In the genomic region with DNA sequence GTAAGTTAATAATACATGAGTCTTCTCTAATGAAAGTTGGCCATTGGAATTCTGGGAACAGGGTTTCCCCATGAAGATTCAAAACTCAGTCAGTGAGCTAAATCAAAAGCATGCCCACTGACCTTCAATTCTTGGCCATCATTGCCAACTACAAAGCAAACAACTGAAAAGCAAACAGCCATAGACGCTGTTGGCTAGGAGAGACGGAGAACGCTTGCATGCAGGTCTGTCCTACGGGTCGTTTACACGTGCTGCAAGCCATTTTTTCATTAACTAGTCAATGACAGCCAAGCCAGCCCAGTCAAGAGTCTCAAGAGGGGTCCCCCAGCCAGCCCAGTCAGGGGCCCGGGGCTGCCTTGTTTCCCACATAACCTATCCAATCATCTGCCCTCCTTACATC, we compare ENCODE assay signal across 17 mouse cellular contexts. TPM values are rescaled to one million over a fixed set of nuclear protein-coding genes. Genes with fewer than 3 reads are reported as not detected.
DNase-seq lines count a peak whose midpoint lies in the region; ATAC-seq and TF ChIP-seq lines count a peak whose summit lies in the region.
"Had no signal": no experiment of that assay in that cellular context is flagged by ENCODE, and none has a peak within 500 bp of the region (broad histone marks: within the 10 kb centered on the region; RNA-seq: fewer than 3 reads in every experiment).

No protein-coding gene starts in this region.

- H3K27me3 ChIP-seq in forebrain, postnatal 0 days (ENCODE audit: insufficient read depth, low read length): no peaks in the 10 kb centered on the region
- no peaks in the 10 kb centered on the region for H3K27me3 ChIP-seq in forebrain, embryonic 13.5 days
- no peaks in the 10 kb centered on the region for H3K27me3 ChIP-seq in hindbrain, postnatal 0 days (ENCODE audit: insufficient read depth, low read length)
- no peaks in the 10 kb centered on the region for H3K27me3 ChIP-seq in hindbrain, embryonic 10.5 days (ENCODE audit: insufficient read depth, poor library complexity, severe bottlenecking)
- H3K27me3 ChIP-seq in lung, embryonic 16.5 days (ENCODE audit: control insufficient read depth, insufficient read depth, low read depth, low read length): no peaks in the 10 kb centered on the region
- no peaks in the 10 kb centered on the region for H3K27me3 ChIP-seq in limb, embryonic 15.5 days
- H3K27me3 ChIP-seq: embryonic facial prominence, embryonic 13.5 days; liver, embryonic 15.5 days had no signal

- no peak for TF ChIP-seq POLR2A in lung, adult 2 months (IDR thresholded peaks at IDR 0.05; ENCODE audit: borderline replicate concordance, extremely low read depth, low read depth, low read length)

- H3K36me3 ChIP-seq in forebrain, postnatal 0 days (ENCODE audit: insufficient read depth): no peaks in the 10 kb centered on the region
- no peaks in the 10 kb centered on the region for H3K36me3 ChIP-seq in forebrain, embryonic 13.5 days (ENCODE audit: poor library complexity, severe bottlenecking)
- no peaks in the 10 kb centered on the region for H3K36me3 ChIP-seq in hindbrain, postnatal 0 days (ENCODE audit: insufficient read depth, low read length)
- H3K36me3 ChIP-seq in hindbrain, embryonic 10.5 days: no peaks in the 10 kb centered on the region
- no peaks in the 10 kb centered on the region for H3K36me3 ChIP-seq in lung, embryonic 16.5 days (ENCODE audit: control insufficient read depth, insufficient read depth, low read length)
- no peaks in the 10 kb centered on the region for H3K36me3 ChIP-seq in limb, embryonic 15.5 days
- H3K36me3 ChIP-seq: embryonic facial prominence, embryonic 13.5 days; liver, embryonic 15.5 days had no signal

- no peaks in the 10 kb centered on the region for H3K9me3 ChIP-seq in forebrain, postnatal 0 days (ENCODE audit: low read length)
- no peaks in the 10 kb centered on the region; the same call in 1 of the 2 replicates for H3K9me3 ChIP-seq in forebrain, embryonic 13.5 days (replicated peaks)
- H3K9me3 ChIP-seq in hindbrain, postnatal 0 days (ENCODE audit: low read length): no peaks in the 10 kb centered on the region; the same call in 1 of the 2 replicates
- H3K9me3 ChIP-seq in hindbrain, embryonic 10.5 days: 0 out of 2 replicates have a peak, but pooled peaks cover 3% of the 10 kb centered on the region
- peaks cover 3% of the 10 kb centered on the region for H3K9me3 ChIP-seq in lung, embryonic 16.5 days (ENCODE audit: control insufficient read depth, low read length)
- H3K9me3 ChIP-seq in limb, embryonic 15.5 days: no peaks in the 10 kb centered on the region
- H3K9me3 ChIP-seq: embryonic facial prominence, embryonic 13.5 days; liver, embryonic 15.5 days had no signal

- WGBS in forebrain, postnatal 0 days: 64% methylated on average over 7 of the region's 7 CpGs
- 80% methylated on average over 7 of the region's 7 CpGs for WGBS in forebrain, embryonic 13.5 days
- WGBS in hindbrain, postnatal 0 days: 67% methylated on average over 7 of the region's 7 CpGs
- WGBS in hindbrain, embryonic 10.5 days: 87% methylated on average over 7 of the region's 7 CpGs
- WGBS in lung, embryonic 16.5 days: 58% methylated on average over 7 of the region's 7 CpGs
- 59% methylated on average over 7 of the region's 7 CpGs for WGBS in lung, adult 2 months
- WGBS in limb, embryonic 15.5 days: 66% methylated on average over 7 of the region's 7 CpGs

- H3K4me2 ChIP-seq in forebrain, postnatal 0 days (ENCODE audit: low read depth): no peak overlapping the region
- H3K4me2 ChIP-seq in forebrain, embryonic 13.5 days: no peak overlapping the region
- peak overlapping the region; percentile 21; the same call in 1 of the 2 replicates for H3K4me2 ChIP-seq in hindbrain, postnatal 0 days (ENCODE audit: low read depth, low read length)
- peak overlapping the region; percentile 37; the same call in 1 of the 2 replicates for H3K4me2 ChIP-seq in lung, embryonic 16.5 days (ENCODE audit: low read depth, low read length)
- H3K4me2 ChIP-seq in limb, embryonic 15.5 days: no peak overlapping the region
- H3K4me2 ChIP-seq: embryonic facial prominence, embryonic 13.5 days; liver, embryonic 15.5 days had no signal

- peak overlapping the region; percentile 40; the same call in 1 of the 2 replicates for H3K27ac ChIP-seq in forebrain, postnatal 0 days (ENCODE audit: low read depth, low read length)
- no peak overlapping the region for H3K27ac ChIP-seq in forebrain, embryonic 13.5 days
- H3K27ac ChIP-seq in hindbrain, postnatal 0 days: peak overlapping the region; percentile 74
- H3K27ac ChIP-seq in hindbrain, embryonic 10.5 days: no peak overlapping the region
- H3K27ac ChIP-seq in lung, embryonic 16.5 days (ENCODE audit: low read length): peak overlapping the region; percentile 94
- H3K27ac ChIP-seq in limb, embryonic 15.5 days: peak overlapping the region; percentile 83
- H3K27ac ChIP-seq: liver, embryonic 15.5 days had no signal

- no peak overlapping the region for H3K4me3 ChIP-seq in forebrain, postnatal 0 days (ENCODE audit: low read depth, low read length)
- no peak overlapping the region for H3K4me3 ChIP-seq in forebrain, embryonic 13.5 days
- no peak overlapping the region for H3K4me3 ChIP-seq in hindbrain, postnatal 0 days (ENCODE audit: low read length)
- H3K4me3 ChIP-seq in hindbrain, embryonic 10.5 days: no peak overlapping the region
- no peak overlapping the region for H3K4me3 ChIP-seq in lung, embryonic 16.5 days (ENCODE audit: low read length)
- H3K4me3 ChIP-seq in lung, adult 2 months (replicated peaks; ENCODE audit: extremely low read depth, low read depth, low read length): no peak overlapping the region
- H3K4me3 ChIP-seq in limb, embryonic 15.5 days: no peak overlapping the region
- H3K4me3 ChIP-seq: embryonic facial prominence, embryonic 13.5 days; liver, embryonic 15.5 days had no signal

- no peak for TF ChIP-seq CTCF in forebrain, postnatal 0 days (IDR thresholded peaks at IDR 0.05; ENCODE audit: low read depth)
- TF ChIP-seq CTCF in hindbrain, postnatal 0 days (IDR thresholded peaks at IDR 0.05; ENCODE audit: low read depth): no peak
- TF ChIP-seq CTCF in lung, adult 2 months (IDR thresholded peaks at IDR 0.05; ENCODE audit: insufficient read depth, low read length): no peak

- 0 out of 2 replicates have a peak, but pooled peaks have one; percentile 11 for ATAC-seq in forebrain, postnatal 0 days
- no peak for ATAC-seq in forebrain, embryonic 13.5 days
- 0 out of 2 replicates have a peak, but pooled peaks have one; percentile 2 for ATAC-seq in hindbrain, postnatal 0 days
- ATAC-seq in lung, embryonic 16.5 days (ENCODE audit: low read depth): no peak
- no peak for ATAC-seq in limb, embryonic 15.5 days (ENCODE audit: insufficient number of reproducible peaks, low FRiP score, low TSS enrichment, low read depth)
- ATAC-seq: inflammation-experienced regulatory T-cells, adult 6 months had no signal

- DNase-seq in forebrain, postnatal 0 days: no peak
- no peak for DNase-seq in hindbrain, postnatal 0 days (ENCODE audit: low spot score)
- no peak for DNase-seq in hindbrain, embryonic 10.5 days (ENCODE audit: low spot score)
- no peak for DNase-seq in lung, adult 2 months
- no peak for DNase-seq in layer of hippocampus, postnatal 25 days (ENCODE audit: extremely low spot score in 1 of 2, low spot score in 1 of 2)
- DNase-seq: adrenal gland, postnatal 25 days; B cell, adult 2 months; cerebellum, postnatal 25 days; gastrocnemius, postnatal 25 days; kidney, postnatal 4 days; right cerebral cortex, adult 18-20 months had no signal

- H3K4me1 ChIP-seq in forebrain, postnatal 0 days (ENCODE audit: insufficient read depth): no peaks in the 10 kb centered on the region
- H3K4me1 ChIP-seq in forebrain, embryonic 13.5 days: 0 out of 2 replicates have a peak, but pooled peaks cover 10% of the 10 kb centered on the region
- H3K4me1 ChIP-seq in hindbrain, postnatal 0 days (ENCODE audit: insufficient read depth, low read length): peaks cover 7% of the 10 kb centered on the region; the same call in 1 of the 2 replicates
- peaks cover 5% of the 10 kb centered on the region; the same call in 1 of the 2 replicates for H3K4me1 ChIP-seq in hindbrain, embryonic 10.5 days (replicated peaks)
- H3K4me1 ChIP-seq in lung, embryonic 16.5 days (replicated peaks; ENCODE audit: control insufficient read depth, insufficient read depth, low read length): peaks cover 42% of the 10 kb centered on the region
- H3K4me1 ChIP-seq in lung, adult 2 months (ENCODE audit: control insufficient read depth, insufficient read depth, low read length): peaks cover 8% of the 10 kb centered on the region
- peaks cover 32% of the 10 kb centered on the region for H3K4me1 ChIP-seq in limb, embryonic 15.5 days

- no peak overlapping the region for H3K9ac ChIP-seq in forebrain, postnatal 0 days
- H3K9ac ChIP-seq in forebrain, embryonic 13.5 days: no peak overlapping the region
- no peak overlapping the region for H3K9ac ChIP-seq in hindbrain, postnatal 0 days (replicated peaks; ENCODE audit: low read length)
- H3K9ac ChIP-seq in lung, embryonic 16.5 days (ENCODE audit: low read length): no peak overlapping the region; the same call in 1 of the 2 replicates
- H3K9ac ChIP-seq in limb, embryonic 15.5 days: no peak overlapping the region
- H3K9ac ChIP-seq: embryonic facial prominence, embryonic 13.5 days; liver, embryonic 15.5 days had no signal

RNA-seq across cellular contexts. Expression of gene Ppp1r3c, which starts 31.7 kb away (rescaled TPM):
- 28.2 and 28.6 TPM in 2 replicates for total RNA-seq in forebrain, postnatal 0 days (2014; rRNA removed)
- polyA plus RNA-seq in forebrain, postnatal 0 days (2015; fragmentation: Nextera tagmentation; extraction: Ambion mirVana): 6.4 and 8.9 TPM in 2 replicates
- 3.7 and 4.9 TPM in 2 replicates for polyA plus RNA-seq in forebrain, embryonic 13.5 days (2015; fragmentation: Nextera tagmentation; extraction: Ambion mirVana)
- 27.2 and 33.6 TPM in 2 replicates for total RNA-seq in hindbrain, postnatal 0 days (2014; rRNA removed)
- 12.9 and 14.8 TPM in 2 replicates for polyA plus RNA-seq in hindbrain, postnatal 0 days (2015; fragmentation: Nextera tagmentation; extraction: Ambion mirVana)
- polyA plus RNA-seq in hindbrain, embryonic 10.5 days (2016; fragmentation: Nextera tagmentation; extraction: Ambion mirVana): 2.6 and 4.5 TPM in 2 replicates
- 97.2 and 105 TPM in 2 replicates for polyA plus RNA-seq in lung, embryonic 16.5 days (2015; fragmentation: Nextera tagmentation; extraction: Ambion mirVana)
- polyA plus RNA-seq in lung, adult 2 months (2012; rRNA removed): 5.4 and 9.8 TPM in 2 replicates
- 20.6 and 21.4 TPM in 2 replicates for polyA plus RNA-seq in limb, embryonic 15.5 days (2015; fragmentation: Nextera tagmentation; extraction: Ambion mirVana)
- 10 to 100 TPM; 47.4 to 55.9 TPM for total RNA-seq in layer of hippocampus, postnatal 25 days (2021)
- polyA plus RNA-seq: inflammation-experienced regulatory T-cells, adult 6 months had no signal

Comparison
In these comparisons a context has a peak if more than half of its experiments do, and no peak if none do; other contexts are left out.
1. ATAC-seq: peak in forebrain, postnatal 0 days (single experiment) and hindbrain, postnatal 0 days (single experiment); none in forebrain, embryonic 13.5 days (single experiment), lung, embryonic 16.5 days (single experiment) and limb, embryonic 15.5 days (single experiment).
2. H3K27ac ChIP-seq: peak in forebrain, postnatal 0 days (single experiment), hindbrain, postnatal 0 days (single experiment), lung, embryonic 16.5 days (single experiment) and limb, embryonic 15.5 days (single experiment); none in forebrain, embryonic 13.5 days (single experiment) and hindbrain, embryonic 10.5 days (single experiment).
3. H3K4me2 ChIP-seq: peak in hindbrain, postnatal 0 days (single experiment) and lung, embryonic 16.5 days (single experiment); none in forebrain, postnatal 0 days (single experiment), forebrain, embryonic 13.5 days (single experiment) and limb, embryonic 15.5 days (single experiment).